Mouse (Mus musculus) limb, embryonic 12.5 days (tissue): Measurements from ENCODE around the gene Nkd2. TPM values are rescaled to one million over a fixed set of nuclear protein-coding genes. Genes with fewer than 3 reads are reported as not detected.

ENCODE experiments used
- ATAC-seq: fragments of 200-750 bp; cut with Nextera tagmentation; 2 replicates; pipeline ENCODE4 v1.8.0; 2017; ENCODE audit warnings: low read depth, moderate TSS enrichment; ENCODE audit not compliant: insufficient number of reproducible peaks, insufficient read depth, low FRiP score, low TSS enrichment
- H3K27ac ChIP-seq: fragments of 300-500 bp; sonication (generic); 2 replicates; pipeline ENCODE4 v1.5.1; 2016; ENCODE audit warnings: mild to moderate bottlenecking, moderate library complexity
- H3K27me3 ChIP-seq: fragments of 300-500 bp; sonication (generic); 2 replicates; pipeline ENCODE4 v1.6.1; 2016; ENCODE audit warnings: mild to moderate bottlenecking, moderate library complexity
- H3K36me3 ChIP-seq: fragments of 300-500 bp; sonication (generic); 2 replicates; pipeline ENCODE4 v1.6.1; 2016; ENCODE audit warnings: mild to moderate bottlenecking, moderate library complexity
- H3K4me1 ChIP-seq: fragments of 300-500 bp; sonication (generic); replicated peaks from 2 replicates; pipeline ENCODE4 v1.6.1; 2016
- H3K4me2 ChIP-seq: fragments of 300-500 bp; sonication (generic); 2 replicates; pipeline ENCODE4 v1.6.1; 2016; ENCODE audit warnings: mild to moderate bottlenecking, moderate library complexity
- H3K4me3 ChIP-seq: fragments of 300-500 bp; sonication (generic); replicated peaks from 2 replicates; pipeline ENCODE4 v1.5.1; 2016; ENCODE audit warnings: mild to moderate bottlenecking
- H3K9ac ChIP-seq: fragments of 300-500 bp; sonication (generic); replicated peaks from 2 replicates; pipeline ENCODE4 v1.6.1; 2016; ENCODE audit warnings: mild to moderate bottlenecking, moderate library complexity
- H3K9me3 ChIP-seq: fragments of 300-500 bp; sonication (generic); 2 replicates; pipeline ENCODE4 v1.6.1; 2016; ENCODE audit warnings: mild to moderate bottlenecking, moderate library complexity
- WGBS: fragments of 180-500 bp; shearing (Covaris S2); methylation state at CpG from one replicate; pipeline ENCODE4 v1.1.7; 2016; 5-methylcytosine and 5-hydroxymethylcytosine counted together
- polyA plus RNA-seq: library from polyadenylated mRNA; unstranded; fragments of >200 nt; fragmentation: Nextera tagmentation; extraction: Ambion mirVana; gene quantifications from 2 replicates; pipeline ENCODE4 v1.2.1, GENCODE M21; 2016

Nkd2 gene
- 57.5 and 61.6 TPM in 2 replicates for polyA plus RNA-seq

GRCm38 (mm10) chr13:73847465-73847836, at the start of gene Nkd2:
TSS of gene Nkd2 (minus strand) at chr13:73847631.
- Histone ChIP-seq H3K4me3 (peak within 1 kb of the TSS; percentile 74), H3K4me1 (peaks cover 34% of the 10 kb centered on the region), H3K9me3 (no peaks in the 10 kb centered on the region), H3K4me2 (peak within 1 kb of the TSS; percentile 90), H3K36me3 (peaks cover 21% of the 10 kb centered on the region; the same call in 1 of the 2 replicates), H3K27ac (peak within 1 kb of the TSS; percentile 73), H3K9ac (peak within 1 kb of the TSS; percentile 89), H3K27me3 (peaks cover 19% of the 10 kb centered on the region)
- peak; percentile 52 for ATAC-seq
- under 1% methylated on average over 34 of the region's 38 CpGs for WGBS

DNA sequence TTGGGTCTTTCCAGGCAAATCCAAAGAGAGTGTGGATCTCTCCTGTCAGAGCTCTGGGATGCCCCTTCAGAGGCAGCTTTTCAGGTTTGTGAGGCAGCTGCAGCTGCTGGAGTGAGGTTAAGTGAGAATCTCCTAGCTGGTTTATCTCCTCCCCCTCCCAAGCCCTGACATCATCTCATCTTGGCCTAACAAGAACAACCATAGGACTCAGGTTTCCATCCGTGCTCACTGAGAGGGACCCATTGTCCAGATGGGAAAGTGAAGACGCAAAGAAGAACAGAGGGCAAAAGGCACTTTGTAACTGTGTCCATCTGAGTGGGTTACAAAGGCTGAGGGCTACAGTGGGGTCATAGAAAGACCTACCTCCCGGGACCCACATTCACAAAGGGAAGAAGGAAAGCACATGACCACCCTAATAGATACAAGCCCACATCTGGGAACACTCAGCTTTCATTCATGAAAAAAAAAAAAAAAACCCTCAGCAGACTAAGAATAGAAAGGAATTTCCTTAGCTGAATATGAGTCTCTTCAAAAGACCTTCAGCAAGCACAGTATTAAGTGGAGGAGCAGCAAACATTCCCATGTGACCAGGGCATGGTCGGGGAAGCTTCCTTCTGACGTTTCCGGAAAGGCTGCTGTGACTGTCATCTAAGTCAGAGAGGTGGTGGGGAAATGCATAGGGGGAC, 45.2 kb upstream of the Nkd2 start:
- no peak overlapping the region for H3K4me3 ChIP-seq
- peak overlapping the region; percentile 70; the same call in 1 of the 2 replicates for H3K27ac ChIP-seq
- ATAC-seq: 0 out of 2 replicates have a peak, but pooled peaks have one; percentile 29
- H3K4me2 ChIP-seq: no peak overlapping the region
- H3K36me3 ChIP-seq: no peaks in the 10 kb centered on the region
- 0 out of 2 replicates have a peak, but pooled peaks cover 7% of the 10 kb centered on the region for H3K9me3 ChIP-seq
- WGBS: 46% methylated on average over 6 of the region's 6 CpGs
- H3K4me1 ChIP-seq: peaks cover 25% of the 10 kb centered on the region
- H3K27me3 ChIP-seq: no peaks in the 10 kb centered on the region
- H3K9ac ChIP-seq: no peak overlapping the region

- Histone ChIP-seq H3K4me1 (peaks cover 34% of the 10 kb centered on the region), H3K9me3 (no peaks in the 10 kb centered on the region), H3K4me2 (no peak overlapping the region), H3K27me3 (no peaks in the 10 kb centered on the region), H3K27ac (peak overlapping the region; percentile 54), H3K9ac (no peak overlapping the region), H3K36me3 (no peaks in the 10 kb centered on the region), H3K4me3 (no peak overlapping the region)
- WGBS: 9% methylated on average over 4 of the region's 4 CpGs
- peak; percentile 55; the same call in 1 of the 2 replicates for ATAC-seq
Observed at GRCm38 (mm10) chr13:73887415-73887874, 40.0 kb upstream of the Nkd2 start.

- H3K4me3 ChIP-seq: no peak overlapping the region
- H3K9me3 ChIP-seq: no peaks in the 10 kb centered on the region
- peak overlapping the region; percentile 54 for H3K27ac ChIP-seq
- H3K36me3 ChIP-seq: no peaks in the 10 kb centered on the region
- no peak overlapping the region for H3K4me2 ChIP-seq
- H3K27me3 ChIP-seq: no peaks in the 10 kb centered on the region
- no peak for ATAC-seq
- 34% methylated on average over 5 of the region's 5 CpGs for WGBS
- H3K9ac ChIP-seq: no peak overlapping the region
- peaks cover 27% of the 10 kb centered on the region for H3K4me1 ChIP-seq
Observed at GRCm38 (mm10) chr13:73886601-73887000, 39.2 kb upstream of the Nkd2 start.

- H3K27ac ChIP-seq: peak overlapping the region; percentile 54
- no peak for ATAC-seq
- H3K9me3 ChIP-seq: no peaks in the 10 kb centered on the region
- H3K36me3 ChIP-seq: no peaks in the 10 kb centered on the region
- no peak overlapping the region for H3K4me2 ChIP-seq
- H3K4me1 ChIP-seq: peaks cover 27% of the 10 kb centered on the region
- H3K9ac ChIP-seq: no peak overlapping the region
- no peak overlapping the region for H3K4me3 ChIP-seq
- WGBS: 58% methylated on average over 4 of the region's 4 CpGs
- no peaks in the 10 kb centered on the region for H3K27me3 ChIP-seq
Observed at GRCm38 (mm10) chr13:73886066-73886465, 38.6 kb upstream of the Nkd2 start.

DNA sequence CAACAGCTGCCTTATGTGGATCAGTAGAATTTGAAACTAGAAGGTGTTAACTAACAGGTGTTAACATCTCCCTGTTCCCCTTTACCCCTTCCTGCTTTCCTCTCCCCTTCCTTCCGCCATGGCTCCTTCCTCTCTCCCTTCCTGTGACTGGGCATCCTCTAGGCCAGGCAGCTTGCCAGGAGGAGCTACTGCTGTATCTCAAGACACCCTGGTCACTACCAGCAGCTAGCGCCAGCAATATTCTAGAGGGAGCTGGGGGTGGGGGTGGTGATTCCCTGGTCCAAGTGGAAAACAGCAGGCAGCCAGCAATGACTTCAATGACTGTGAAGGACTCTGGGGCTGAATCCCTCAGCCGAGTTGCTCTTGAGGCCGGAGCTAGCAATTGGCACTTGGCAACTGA, 38.2 kb upstream of the Nkd2 start:
- ATAC-seq: no peak
- no peak overlapping the region for H3K4me3 ChIP-seq
- peak overlapping the region; percentile 54 for H3K27ac ChIP-seq

GRCm38 (mm10) chr13:73881347-73881746, 33.9 kb upstream of the Nkd2 start:
- no peak for ATAC-seq
- no peaks in the 10 kb centered on the region for H3K27me3 ChIP-seq
- no peak overlapping the region for H3K4me3 ChIP-seq
- H3K4me1 ChIP-seq: peaks cover 16% of the 10 kb centered on the region; the same call in 1 of the 2 replicates
- H3K4me2 ChIP-seq: no peak overlapping the region
- no peaks in the 10 kb centered on the region for H3K9me3 ChIP-seq
- no peak overlapping the region for H3K9ac ChIP-seq
- WGBS: 73% methylated on average over 8 of the region's 8 CpGs
- no peak overlapping the region for H3K27ac ChIP-seq
- H3K36me3 ChIP-seq: no peaks in the 10 kb centered on the region

More for the DNA sequence above, 38.2 kb upstream of the Nkd2 start:
- Histone ChIP-seq H3K36me3 (no peaks in the 10 kb centered on the region), H3K9ac (no peak overlapping the region), H3K27me3 (no peaks in the 10 kb centered on the region), H3K9me3 (no peaks in the 10 kb centered on the region), H3K4me1 (peaks cover 30% of the 10 kb centered on the region), H3K4me2 (no peak overlapping the region)
- WGBS: 75% methylated on average over 4 of the region's 4 CpGs

GRCm38 (mm10) chr13:73879824-73880223, 32.4 kb upstream of the Nkd2 start:
- no peak for ATAC-seq
- Histone ChIP-seq H3K4me3 (no peak overlapping the region), H3K9me3 (no peaks in the 10 kb centered on the region), H3K27me3 (no peaks in the 10 kb centered on the region), H3K4me1 (peaks cover 11% of the 10 kb centered on the region), H3K4me2 (no peak overlapping the region), H3K9ac (no peak overlapping the region), H3K36me3 (no peaks in the 10 kb centered on the region), H3K27ac (no peak overlapping the region)
- WGBS: 83% methylated on average over 5 of the region's 5 CpGs

DNA sequence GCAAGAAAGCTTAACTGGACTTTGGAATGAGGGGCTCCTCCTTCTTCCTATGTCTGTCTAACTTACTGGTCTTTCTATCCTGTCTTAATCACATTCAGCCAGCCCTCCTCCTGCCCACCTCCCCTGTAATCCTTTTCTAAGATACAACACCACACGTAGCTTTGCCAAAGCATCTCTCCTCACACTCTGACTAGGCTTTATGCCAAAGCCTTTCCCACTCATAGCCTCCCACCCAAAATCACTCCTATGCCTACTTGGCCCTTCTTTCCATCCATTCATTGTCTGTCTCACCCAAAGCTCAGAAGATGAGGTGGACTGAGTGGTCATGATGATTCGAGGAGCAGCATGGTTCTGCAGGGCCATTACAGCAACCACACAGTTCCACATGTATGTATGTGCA, 24.7 kb upstream of the Nkd2 start:
- Histone ChIP-seq H3K4me2 (no peak overlapping the region), H3K27me3 (no peaks in the 10 kb centered on the region), H3K9me3 (no peaks in the 10 kb centered on the region), H3K9ac (no peak overlapping the region), H3K36me3 (no peaks in the 10 kb centered on the region), H3K27ac (no peak overlapping the region), H3K4me3 (no peak overlapping the region), H3K4me1 (peaks cover 3% of the 10 kb centered on the region; the same call in 1 of the 2 replicates)
- WGBS: 90% methylated on average over 2 of the region's 2 CpGs
- ATAC-seq: no peak

DNA sequence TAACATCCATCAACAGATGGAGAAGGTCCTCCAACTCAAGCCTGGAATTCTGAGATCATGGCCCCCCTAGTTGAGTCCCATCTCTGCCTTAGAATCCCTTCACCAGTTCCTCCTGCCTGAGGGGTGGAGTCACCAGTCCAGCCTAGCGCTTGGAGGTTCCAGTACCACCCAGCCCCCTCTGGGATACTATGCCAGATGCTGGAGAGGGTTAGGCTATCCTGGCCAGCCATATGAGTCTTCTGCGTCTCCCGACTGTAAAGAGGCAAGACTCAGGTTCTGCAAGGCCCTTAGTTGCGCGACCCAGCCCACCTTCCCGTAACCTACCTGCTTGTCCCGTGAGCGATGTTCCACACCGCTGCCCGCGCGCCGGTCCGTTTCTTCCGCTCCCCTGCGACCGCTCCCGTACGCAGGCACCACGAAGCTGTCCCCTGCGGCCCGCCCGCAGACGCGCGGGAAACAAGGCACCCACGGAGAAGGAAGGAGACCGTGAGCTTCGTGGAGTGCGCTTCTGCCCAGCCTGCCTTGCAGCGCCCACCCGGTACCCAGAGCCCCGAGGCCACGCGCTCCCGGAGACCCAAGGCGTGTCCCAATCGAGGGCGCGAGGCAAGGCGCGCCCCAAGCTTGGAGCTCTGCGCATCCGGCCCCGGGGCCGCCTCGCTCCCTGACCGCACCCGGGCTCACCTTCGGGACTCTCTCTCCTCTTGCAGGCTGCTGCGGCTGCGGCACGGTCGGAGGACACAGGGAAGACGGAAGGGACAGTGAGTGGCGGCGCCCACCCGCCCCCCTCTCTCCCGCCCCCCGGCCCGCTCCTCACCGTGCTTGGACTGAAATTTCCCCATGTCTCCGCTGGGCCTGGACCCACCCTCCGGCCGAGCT, 604 bp downstream of the Nkd2 start:
- peak; percentile 54 for ATAC-seq
- Histone ChIP-seq H3K4me1 (peaks cover 34% of the 10 kb centered on the region), H3K9ac (peak overlapping the region; percentile 89), H3K27me3 (peaks cover 19% of the 10 kb centered on the region), H3K27ac (peak overlapping the region; percentile 73), H3K36me3 (peaks cover 28% of the 10 kb centered on the region), H3K4me2 (peak overlapping the region; percentile 90), H3K9me3 (no peaks in the 10 kb centered on the region), H3K4me3 (peak overlapping the region; percentile 74)
- WGBS: under 1% methylated on average over 62 of the region's 65 CpGs

DNA sequence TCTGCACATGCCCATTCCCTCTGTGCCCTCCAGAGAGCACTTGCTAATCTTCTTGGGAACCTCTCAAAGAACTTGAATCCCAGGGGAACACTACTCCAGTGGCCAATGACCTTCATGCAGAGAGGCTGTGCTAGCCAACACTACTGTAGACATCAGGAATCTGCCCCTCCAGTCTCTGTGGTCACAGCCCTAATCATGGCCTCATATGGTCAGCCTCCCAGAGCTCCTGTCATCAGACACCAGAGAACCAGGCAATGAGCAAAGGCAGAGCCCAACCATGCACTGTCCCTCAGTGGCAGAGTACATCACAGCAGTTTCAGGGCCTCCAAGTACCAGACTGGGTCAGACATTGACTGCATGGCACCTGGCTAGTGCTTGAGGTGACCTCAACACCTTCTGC, 4.7 kb downstream of the Nkd2 start:
- Histone ChIP-seq H3K27me3 (peaks cover 13% of the 10 kb centered on the region), H3K9ac (no peak overlapping the region), H3K4me2 (no peak overlapping the region), H3K27ac (no peak overlapping the region), H3K36me3 (peaks cover 45% of the 10 kb centered on the region), H3K4me1 (peaks cover 61% of the 10 kb centered on the region), H3K9me3 (no peaks in the 10 kb centered on the region), H3K4me3 (no peak overlapping the region)
- ATAC-seq: no peak
